ENCODE assay signal across 8 mouse cellular contexts in the genomic region with DNA sequence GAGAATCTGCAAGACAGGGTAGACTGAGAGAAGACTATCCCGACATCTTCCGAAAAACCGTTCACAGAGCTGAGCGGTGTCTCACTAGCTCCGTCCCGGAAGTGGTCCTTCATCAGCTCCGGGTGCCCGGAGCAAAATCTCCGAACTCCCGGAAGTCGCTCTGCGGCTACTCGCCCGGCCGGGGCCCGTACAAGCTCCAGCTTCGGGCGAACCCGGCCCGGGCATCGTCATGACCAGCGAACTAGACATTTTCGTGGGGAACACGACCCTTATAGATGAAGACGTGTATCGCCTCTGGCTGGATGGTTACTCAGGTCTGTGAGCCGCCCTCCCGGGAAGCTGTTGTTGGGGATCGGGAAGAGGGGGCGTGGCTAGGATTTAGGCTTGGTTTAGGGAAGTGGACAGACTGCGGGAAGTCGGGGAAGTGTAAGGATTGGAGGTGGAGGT. TPM values are rescaled to one million over a fixed set of nuclear protein-coding genes. Genes with fewer than 3 reads are reported as not detected.
A peak's percentile ranks its signal among the peaks of the same experiment; 100 is the strongest.
DNase-seq lines count a peak whose midpoint lies in the region; ATAC-seq and TF ChIP-seq lines count a peak whose summit lies in the region.

Gene Fibp, plus strand, starts transcription at position 151 of the 447 bp plus-strand sequence.

- H3K27me3 ChIP-seq in G1E (ENCODE audit: insufficient read depth, low read length) = no peaks in the 10 kb centered on the region
- H3K27me3 ChIP-seq in forebrain, postnatal 0 days (ENCODE audit: insufficient read depth, low read length) = no peaks in the 10 kb centered on the region
- H3K27me3 ChIP-seq in lung, embryonic 16.5 days (ENCODE audit: control insufficient read depth, insufficient read depth, low read depth, low read length) = 0 out of 2 replicates have a peak, but pooled peaks cover 3% of the 10 kb centered on the region

- peak within 1 kb of the TSS; percentile 88 for H3K4me3 ChIP-seq in G1E (ENCODE audit: low read depth, low read length)
- H3K4me3 ChIP-seq in forebrain, postnatal 0 days (ENCODE audit: low read depth, low read length) = peak within 1 kb of the TSS; percentile 88
- peak within 1 kb of the TSS; percentile 90 for H3K4me3 ChIP-seq in lung, embryonic 16.5 days (ENCODE audit: low read length)

- peaks cover 69% of the 10 kb centered on the region for H3K4me1 ChIP-seq in G1E (ENCODE audit: insufficient read depth, low read depth, low read length)
- peaks cover 30% of the 10 kb centered on the region for H3K4me1 ChIP-seq in forebrain, postnatal 0 days (ENCODE audit: insufficient read depth)
- H3K4me1 ChIP-seq in lung, embryonic 16.5 days (replicated peaks; ENCODE audit: control insufficient read depth, insufficient read depth, low read length) = peaks cover 36% of the 10 kb centered on the region

- WGBS in forebrain, postnatal 0 days = 2% methylated on average over 32 of the region's 32 CpGs
- under 1% methylated on average over 32 of the region's 32 CpGs for WGBS in lung, embryonic 16.5 days

- peak within 1 kb of the TSS; percentile 77 for H3K9ac ChIP-seq in forebrain, postnatal 0 days
- peak within 1 kb of the TSS; percentile 84 for H3K9ac ChIP-seq in lung, embryonic 16.5 days (ENCODE audit: low read length)

- peaks cover 54% of the 10 kb centered on the region for H3K36me3 ChIP-seq in G1E (replicated peaks)
- peaks cover 23% of the 10 kb centered on the region for H3K36me3 ChIP-seq in forebrain, postnatal 0 days (ENCODE audit: insufficient read depth)
- H3K36me3 ChIP-seq in lung, embryonic 16.5 days (ENCODE audit: control insufficient read depth, insufficient read depth, low read length) = peaks cover 11% of the 10 kb centered on the region

- H3K9me3 ChIP-seq in G1E (replicated peaks) = no peaks in the 10 kb centered on the region
- no peaks in the 10 kb centered on the region for H3K9me3 ChIP-seq in forebrain, postnatal 0 days (ENCODE audit: low read length)
- no peaks in the 10 kb centered on the region for H3K9me3 ChIP-seq in lung, embryonic 16.5 days (ENCODE audit: control insufficient read depth, low read length)

- peak within 1 kb of the TSS; percentile 93 for H3K4me2 ChIP-seq in forebrain, postnatal 0 days (ENCODE audit: low read depth)
- peak within 1 kb of the TSS; percentile 90 for H3K4me2 ChIP-seq in lung, embryonic 16.5 days (ENCODE audit: low read depth, low read length)

- peak; percentile 64 for DNase-seq in G1E (ENCODE audit: low spot score)
- DNase-seq in cerebellum, adult 18-20 months = peak; percentile 86 to 88
- peak; percentile 94 for DNase-seq in forebrain, postnatal 0 days
- DNase-seq in heart, postnatal 4 days = peak; percentile 91
- DNase-seq in layer of hippocampus, adult 8-10 months (ENCODE audit: low spot score in 2 of 2) = peak; percentile 79 to 87
- peak; percentile 80 for DNase-seq in ovary, postnatal 10 days (ENCODE audit: low spot score)
- DNase-seq in thymus, postnatal 10 days (ENCODE audit: low spot score in 2 of 2) = peak; percentile 65 to 81

- 0 out of 2 replicates have a peak, but pooled peaks have one; percentile 11 for ATAC-seq in G1E (ENCODE audit: extremely low read depth, insufficient number of reproducible peaks, low FRiP score, poor library complexity, severe bottlenecking)
- peak; percentile 70 for ATAC-seq in forebrain, postnatal 0 days
- peak; percentile 48 for ATAC-seq in lung, embryonic 16.5 days (ENCODE audit: low read depth)

- no peak for TF ChIP-seq CTCF in G1E (IDR thresholded peaks at IDR 0.05; ENCODE audit: low read depth, low read length)
- no peak for TF ChIP-seq CTCF in forebrain, postnatal 0 days (IDR thresholded peaks at IDR 0.05; ENCODE audit: low read depth)

- H3K27ac ChIP-seq in forebrain, postnatal 0 days (ENCODE audit: low read depth, low read length) = peak within 1 kb of the TSS; percentile 81
- peak within 1 kb of the TSS; percentile 77 for H3K27ac ChIP-seq in lung, embryonic 16.5 days (ENCODE audit: low read length)

RNA-seq across cellular contexts. Expression of gene Fibp, which starts in this region (rescaled TPM):
- total RNA-seq in G1E (2014; fragmentation: Nextera tagmentation) (50.8 and 53.9 TPM in 2 replicates), G1E (2017) (71.8 and 104 TPM in 2 replicates)
- 42.8 and 162 TPM in 2 replicates for polyA plus RNA-seq in G1E (2012)
- 116 and 125 TPM in 2 replicates for total RNA-seq in forebrain, postnatal 0 days (2014; rRNA removed)
- 175 and 180 TPM in 2 replicates for polyA plus RNA-seq in forebrain, postnatal 0 days (2015; fragmentation: Nextera tagmentation; extraction: Ambion mirVana)
- 100 to 1,000 TPM; 106 to 118 TPM for total RNA-seq in heart, postnatal 4 days (2021)
- 100 to 1,000 TPM in 1 of 4 experiments, 10 to 100 TPM in 3; 93.5 to 109 (median 96.4) TPM for total RNA-seq in layer of hippocampus, adult 8-10 months (2022)
- 111 and 119 TPM in 2 replicates for polyA plus RNA-seq in lung, embryonic 16.5 days (2015; fragmentation: Nextera tagmentation; extraction: Ambion mirVana)

Comparison
In these comparisons a context has a peak if more than half of its experiments do, and no peak if none do; other contexts are left out.
1. Peak in every context shown above with its lines: DNase-seq, ATAC-seq, H3K4me3 ChIP-seq and H3K27ac ChIP-seq.
2. ATAC-seq: peak in every context shown above with its lines; median percentile 70 in forebrain, postnatal 0 days; 48 in lung, embryonic 16.5 days; 11 in G1E.